Mouse (Mus musculus): ENCODE measurements around the gene Mei1.
"Not testable (repeated sequence)": the region's sequence is repeated elsewhere in the genome, so short reads cannot be mapped to it uniquely, and the experiment has no call there.

Gene Mei1

DNA sequence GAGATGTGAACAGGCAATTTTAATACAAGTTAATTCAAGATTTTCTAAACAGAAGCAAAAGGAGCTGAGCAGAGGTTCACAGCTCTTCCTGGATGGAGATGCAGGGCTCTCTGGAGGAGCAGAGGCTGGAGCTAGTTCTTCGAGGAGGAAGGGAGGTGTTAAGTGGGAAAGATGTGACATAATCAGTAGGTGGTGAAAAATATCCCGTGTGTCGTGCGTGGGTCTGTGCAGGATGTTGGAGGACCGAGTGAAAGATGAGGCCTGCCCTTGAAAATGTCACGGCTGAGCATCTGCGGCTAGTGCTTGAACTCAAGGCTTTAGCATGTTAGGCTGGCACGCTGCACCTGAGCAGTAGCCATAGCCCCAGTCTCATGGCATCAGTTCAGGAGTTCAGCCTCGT, 15.8 kb downstream of the Mei1 start:
- DNase-seq (ENCODE audit: low spot score), result no peak

DNA sequence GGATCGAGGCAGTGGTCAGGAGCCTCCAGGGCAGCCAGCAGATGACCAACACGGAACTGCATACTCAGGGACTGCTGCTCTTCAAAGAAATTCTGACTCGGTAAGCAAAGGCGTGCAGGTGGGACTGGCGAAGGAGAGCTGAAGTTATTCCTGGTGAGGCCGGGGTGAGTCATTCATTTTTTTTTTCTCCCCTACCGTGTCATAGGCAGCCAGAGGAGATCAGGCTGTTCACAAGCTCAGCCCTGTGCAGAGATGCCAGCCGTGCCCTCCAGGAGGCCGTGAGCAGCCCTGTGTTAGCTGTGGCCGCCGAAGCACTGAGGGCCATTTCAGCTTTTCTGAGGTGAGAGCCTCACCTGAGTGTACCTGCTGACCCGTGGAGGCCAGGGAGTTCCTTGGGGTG, 16.3 kb downstream of the Mei1 start:
- DNase-seq (ENCODE audit: low spot score), result no peak

DNA sequence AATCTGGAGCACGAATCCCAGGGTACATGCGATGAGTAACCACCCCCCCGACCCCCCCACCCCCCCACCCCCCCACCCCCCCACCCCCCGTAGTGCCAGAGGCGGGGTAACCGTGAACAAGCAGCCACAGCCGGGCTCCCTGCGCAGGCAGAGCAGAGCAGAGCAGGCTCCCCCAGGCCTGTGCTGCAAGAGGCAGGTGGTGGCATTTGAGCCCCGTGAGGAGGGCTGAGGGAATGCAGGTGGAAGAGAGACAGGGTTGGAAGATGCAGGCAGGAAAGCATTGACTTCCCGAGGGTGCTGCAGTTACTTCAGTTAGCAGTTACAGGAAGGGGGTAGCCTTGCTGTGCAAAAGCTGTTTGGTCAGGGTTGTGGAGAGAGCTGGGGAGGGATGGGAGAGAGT, 17.5 kb downstream of the Mei1 start:
- no peak for DNase-seq (ENCODE audit: low spot score)

DNA sequence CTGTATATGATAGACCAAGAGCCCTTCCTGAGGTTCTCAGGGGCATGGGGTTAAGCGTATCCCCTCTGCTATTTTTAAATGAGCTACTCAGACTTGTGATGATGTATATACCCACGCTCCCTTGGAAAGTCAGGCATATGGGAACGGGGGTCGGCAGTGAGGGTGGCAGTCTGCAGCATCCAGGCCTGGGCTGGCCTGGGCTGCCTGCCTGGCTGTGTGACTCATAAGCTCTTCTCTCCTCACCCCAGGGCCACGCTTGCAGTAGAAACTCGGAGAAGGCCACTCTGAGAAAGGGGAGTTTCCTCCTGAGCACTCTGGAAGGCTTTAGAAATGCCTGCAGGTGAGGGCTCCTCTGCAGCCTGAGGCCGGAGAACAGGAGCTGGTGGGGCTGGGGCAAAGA, 21.3 kb downstream of the Mei1 start:
- no peak for DNase-seq (ENCODE audit: low spot score)

DNA sequence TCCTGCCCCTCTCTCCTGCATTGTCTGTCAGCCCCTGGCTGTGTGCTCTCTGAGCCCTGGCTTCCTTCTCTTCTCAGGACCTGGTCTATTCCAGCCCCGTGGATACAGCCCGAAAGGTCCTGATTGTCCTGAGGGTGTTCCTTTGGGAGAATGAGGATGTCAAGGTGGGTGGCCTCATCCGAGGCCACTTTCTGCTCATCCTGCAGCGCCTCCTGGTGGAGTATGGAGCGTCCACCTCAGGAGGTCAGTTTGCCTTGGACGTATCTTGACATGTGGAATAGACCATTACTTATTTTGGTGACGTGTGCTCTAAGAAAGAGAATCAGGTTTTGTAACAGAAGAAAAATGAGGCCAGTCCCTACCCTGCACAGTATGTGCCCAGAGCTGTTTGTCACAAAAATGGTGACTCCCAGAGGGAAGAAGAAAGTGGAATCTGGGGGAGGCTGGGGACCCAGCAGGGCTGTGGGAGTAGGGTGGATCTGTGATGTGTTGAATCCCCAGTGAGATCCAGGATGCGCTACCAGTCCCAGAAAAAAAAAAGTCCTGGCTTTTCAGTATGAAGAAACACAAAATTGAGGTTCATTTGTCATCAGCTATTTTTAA, 37.3 kb downstream of the Mei1 start:
- DNase-seq (ENCODE audit: low spot score), result peak; percentile 87

DNA sequence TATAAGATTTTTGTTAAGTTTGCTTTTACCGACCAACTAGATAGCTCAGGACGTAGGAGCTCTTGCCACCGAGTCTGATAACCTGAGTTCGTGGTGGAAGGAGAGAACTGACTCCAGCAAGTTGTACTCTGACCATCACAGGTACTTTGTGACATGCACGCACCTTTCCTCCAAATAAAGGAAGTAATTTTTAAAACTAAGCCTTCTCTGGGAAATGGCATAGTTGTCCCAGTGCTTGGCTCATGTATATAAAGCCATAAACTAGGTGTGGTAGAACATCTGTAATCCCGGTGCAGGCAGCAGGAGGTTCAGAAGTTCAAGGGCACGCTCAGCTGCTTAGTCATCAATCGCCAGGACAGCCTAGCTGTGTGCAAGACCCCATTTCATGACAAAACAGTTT, 50.7 kb downstream of the Mei1 start:
- no peak for DNase-seq (ENCODE audit: low spot score)

DNA sequence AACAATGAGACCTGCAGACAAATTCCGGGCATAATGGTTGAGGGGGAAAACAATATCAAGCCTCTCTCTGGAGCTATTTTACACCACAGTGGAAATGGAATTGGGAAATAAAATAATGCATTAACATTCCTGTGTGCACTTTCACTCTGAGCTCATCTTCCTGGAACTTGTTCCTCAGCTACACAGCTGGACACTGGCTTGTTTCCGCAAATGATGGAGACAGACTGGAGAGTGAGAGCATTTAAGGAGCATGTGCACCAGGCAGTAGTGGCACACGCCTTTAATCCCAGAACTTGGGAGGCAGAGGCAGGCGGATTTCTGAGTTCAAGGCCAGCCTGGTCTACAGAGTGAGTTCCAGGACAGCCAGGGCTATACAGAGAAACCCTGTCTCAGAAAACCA, 56.9 kb downstream of the Mei1 start:
- not testable (repeated sequence) for DNase-seq (ENCODE audit: low spot score)

DNA sequence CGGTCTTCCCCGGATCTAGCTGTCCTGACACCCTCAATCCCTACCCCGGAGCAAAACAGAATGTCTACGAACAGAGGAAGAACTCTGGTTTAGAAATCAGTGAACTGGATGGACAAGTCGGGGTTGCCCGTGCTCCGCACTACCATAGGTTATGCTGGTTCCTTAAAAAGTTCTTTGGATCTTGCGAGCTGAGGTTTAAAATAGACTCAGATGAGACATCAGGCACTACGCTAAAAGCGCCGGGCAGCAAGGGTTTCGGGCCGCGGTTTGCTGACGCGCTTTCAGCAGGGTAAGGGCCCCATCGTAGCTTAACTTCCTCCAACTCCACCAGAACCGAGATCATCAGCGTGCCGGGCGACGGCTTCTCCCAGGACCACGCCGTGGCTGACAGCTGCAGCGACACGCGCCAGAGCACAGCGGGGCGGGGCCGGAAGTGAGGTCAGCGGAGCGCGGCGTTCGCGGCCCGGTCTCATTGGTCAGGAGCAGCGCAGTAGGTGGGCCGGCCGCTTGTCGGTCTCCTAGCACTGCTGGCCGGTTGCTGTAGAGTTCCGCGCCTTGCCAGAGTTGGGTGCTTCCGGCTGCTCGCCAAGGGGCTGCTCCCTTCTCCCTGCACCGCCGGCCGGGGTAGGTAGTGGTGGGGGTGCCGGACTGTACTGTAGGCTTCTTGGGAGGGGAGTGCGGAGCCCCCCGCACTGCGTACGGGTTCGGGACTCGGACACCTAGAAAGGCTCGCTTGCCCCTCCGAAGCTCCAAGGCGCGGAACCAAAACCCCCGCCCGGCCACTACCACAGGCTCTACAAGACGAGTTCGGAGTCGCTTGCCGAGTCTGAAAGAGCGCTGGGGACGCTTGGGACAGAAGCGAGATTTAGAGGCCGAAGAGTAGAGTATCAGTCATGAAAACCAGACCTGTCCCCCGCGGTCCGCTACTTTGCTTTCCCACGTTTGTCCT, 57.9 kb downstream of the Mei1 start, which contains the start of gene Ccdc134:
Gene Ccdc134 (plus strand): TSS at position 497 of the 949 bp plus-strand sequence.
- DNase-seq (ENCODE audit: low spot score), result peak; percentile 97

DNA sequence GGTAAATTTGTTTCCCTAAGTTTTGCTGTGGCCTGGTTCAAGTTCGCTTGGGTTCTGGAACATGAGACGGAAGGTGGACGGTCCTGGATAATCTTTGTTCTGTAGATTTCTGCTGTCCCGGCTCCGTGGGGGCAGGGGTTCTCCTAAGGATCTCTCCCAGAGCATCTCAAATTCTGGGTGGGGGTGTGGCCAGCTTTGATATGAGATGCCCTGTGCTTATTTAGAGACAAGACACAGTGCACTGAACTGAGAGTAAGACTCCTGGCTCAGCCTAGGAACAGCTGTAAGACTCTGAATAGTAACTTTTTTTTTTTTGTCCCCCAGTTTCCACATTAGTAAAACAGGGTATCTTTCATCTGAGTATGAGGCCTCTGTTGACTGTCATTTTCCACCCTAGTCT, 58.6 kb downstream of the Mei1 start:
- DNase-seq (ENCODE audit: low spot score), result peak; percentile 52

DNA sequence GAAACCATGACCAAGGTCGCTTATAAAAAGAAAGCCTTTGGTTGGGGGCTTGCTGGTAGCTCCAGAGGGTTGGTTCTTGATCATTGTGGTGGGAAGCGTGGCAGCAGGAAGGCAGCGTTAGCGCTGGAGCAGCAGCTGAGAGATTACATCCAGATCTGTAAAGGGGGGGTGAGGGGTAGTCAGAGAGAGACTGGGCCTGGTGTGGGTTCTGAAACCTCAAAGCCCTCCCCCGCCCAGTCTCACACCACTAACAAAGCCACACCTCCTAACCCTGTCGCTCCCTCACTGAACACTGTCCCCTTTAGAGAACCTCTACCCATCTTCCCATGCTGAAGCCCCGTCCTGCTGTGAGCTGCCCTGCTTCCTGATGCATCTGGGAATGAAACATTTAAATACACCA, 60.8 kb downstream of the Mei1 start:
- DNase-seq (ENCODE audit: low spot score), result no peak

DNA sequence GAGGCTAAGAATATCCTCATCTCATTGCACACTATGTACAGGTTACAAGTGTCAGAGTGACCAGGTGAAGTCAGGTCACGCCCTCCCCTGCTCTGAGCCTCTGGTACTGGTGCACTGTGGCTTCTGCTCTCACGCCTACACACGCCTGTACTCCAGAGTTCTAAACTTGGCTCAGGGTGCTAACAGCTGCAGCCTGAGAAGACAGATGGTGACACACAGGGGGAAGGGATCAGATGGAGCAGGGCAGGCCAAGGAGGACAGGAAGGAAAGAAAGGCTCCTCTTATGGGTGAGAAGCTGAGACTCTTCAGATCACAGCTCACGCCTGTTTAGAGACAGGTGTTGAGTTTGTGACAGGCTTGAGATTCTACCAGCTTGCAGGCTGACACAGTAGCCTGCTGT, 65.6 kb downstream of the Mei1 start:
- DNase-seq (ENCODE audit: low spot score), result no peak

DNA sequence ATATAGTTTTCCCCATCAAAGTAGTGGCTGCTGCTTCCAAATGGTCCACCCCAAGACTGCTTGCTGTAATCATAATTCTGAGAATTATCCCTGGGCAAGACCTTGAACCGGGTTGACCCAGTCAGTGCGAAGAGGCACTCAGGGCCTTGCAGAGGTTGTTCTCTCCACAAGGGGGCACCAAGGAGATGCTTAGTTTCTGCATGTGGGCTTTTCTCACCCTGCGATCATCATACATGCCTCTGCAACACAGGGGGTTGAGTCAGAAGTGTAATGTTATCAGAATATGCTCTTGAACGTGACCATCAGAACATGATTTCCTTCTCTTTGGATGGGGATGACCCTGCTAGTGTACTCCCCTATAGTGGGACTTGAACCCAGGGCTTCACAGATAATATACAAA, 68.8 kb downstream of the Mei1 start:
- peak; percentile 73 for DNase-seq (ENCODE audit: low spot score)

DNA sequence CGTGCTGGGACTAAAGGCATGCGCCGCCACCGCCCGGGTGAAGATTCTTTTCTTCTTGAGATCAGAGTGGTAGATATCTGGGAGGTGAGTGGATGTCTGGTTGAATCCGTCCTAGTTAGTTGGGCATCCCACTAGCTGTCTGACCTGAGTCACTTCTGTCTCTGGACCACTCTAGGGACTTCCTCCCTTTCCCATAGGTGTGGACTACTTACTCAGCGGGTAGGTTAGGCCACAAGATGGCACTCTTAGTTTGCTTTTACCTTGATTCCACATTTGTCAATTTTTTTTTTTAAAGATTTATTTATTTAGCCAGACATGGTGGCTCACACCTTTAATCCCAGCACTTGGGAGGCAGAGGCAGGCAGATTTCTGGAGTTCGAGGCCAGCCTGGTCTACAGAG, 69.4 kb downstream of the Mei1 start:
- DNase-seq (ENCODE audit: low spot score), result no peak

DNA sequence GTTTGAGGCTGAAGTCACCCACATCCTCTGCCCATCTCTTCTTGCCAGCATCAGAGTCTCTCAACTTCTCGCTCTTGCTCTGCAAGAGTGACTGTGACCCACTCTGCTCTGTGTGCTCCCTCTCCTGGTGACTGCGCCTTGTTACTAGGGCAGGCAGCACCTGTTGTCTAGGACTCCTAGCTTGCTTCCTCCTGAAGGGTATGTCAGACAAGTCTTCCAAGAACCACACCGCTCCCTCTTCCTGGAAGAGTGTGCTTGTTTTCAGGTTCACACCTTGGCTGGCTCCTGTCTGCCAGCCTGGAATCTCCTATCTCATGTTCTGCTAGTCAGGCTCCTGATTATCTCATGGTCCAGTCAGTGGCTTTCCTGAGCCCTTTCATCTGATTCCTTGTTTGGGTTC, 70.6 kb downstream of the Mei1 start:
- DNase-seq (ENCODE audit: low spot score), result no peak

DNA sequence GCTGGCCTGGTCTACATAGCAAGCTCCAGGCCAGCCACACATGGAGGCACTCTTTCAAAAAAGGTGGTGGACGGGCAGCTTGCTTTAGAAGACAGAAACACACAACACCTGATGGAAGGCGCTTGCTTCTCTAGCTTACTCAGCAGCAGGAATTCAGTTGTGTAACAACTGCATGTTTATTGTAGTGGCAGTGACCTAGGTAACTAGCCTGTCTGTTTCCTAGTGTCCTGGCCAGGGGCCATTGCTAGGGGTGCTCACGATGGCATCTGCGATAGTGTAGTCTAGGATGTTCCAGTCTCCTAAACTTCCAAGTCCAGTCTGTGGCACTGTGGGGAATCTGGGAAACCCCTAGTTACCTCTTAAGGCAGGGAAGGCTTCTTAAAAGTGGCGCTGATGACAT, 74.4 kb downstream of the Mei1 start:
- no peak for DNase-seq (ENCODE audit: low spot score)

DNA sequence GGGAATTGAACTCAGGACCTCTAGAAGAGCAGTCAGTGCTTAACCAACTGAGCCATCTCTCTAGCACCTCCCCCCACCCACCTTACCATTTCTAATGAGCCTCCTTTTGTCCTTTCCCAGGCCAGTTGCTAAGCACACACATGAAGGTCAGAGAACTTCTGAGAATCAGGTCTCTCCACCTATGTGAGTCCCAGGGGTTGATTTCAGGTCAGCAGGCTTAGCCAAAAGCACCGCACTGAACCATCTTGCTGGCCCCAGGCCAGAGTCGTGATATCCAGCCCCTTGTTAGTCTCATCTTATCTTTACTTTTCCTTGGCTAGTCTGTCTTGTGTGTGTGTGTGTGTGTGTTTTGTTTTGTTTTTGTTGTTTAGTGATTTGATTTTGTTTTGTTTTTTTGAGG, 75.6 kb downstream of the Mei1 start:
- DNase-seq (ENCODE audit: low spot score), result peak; percentile 63

DNA sequence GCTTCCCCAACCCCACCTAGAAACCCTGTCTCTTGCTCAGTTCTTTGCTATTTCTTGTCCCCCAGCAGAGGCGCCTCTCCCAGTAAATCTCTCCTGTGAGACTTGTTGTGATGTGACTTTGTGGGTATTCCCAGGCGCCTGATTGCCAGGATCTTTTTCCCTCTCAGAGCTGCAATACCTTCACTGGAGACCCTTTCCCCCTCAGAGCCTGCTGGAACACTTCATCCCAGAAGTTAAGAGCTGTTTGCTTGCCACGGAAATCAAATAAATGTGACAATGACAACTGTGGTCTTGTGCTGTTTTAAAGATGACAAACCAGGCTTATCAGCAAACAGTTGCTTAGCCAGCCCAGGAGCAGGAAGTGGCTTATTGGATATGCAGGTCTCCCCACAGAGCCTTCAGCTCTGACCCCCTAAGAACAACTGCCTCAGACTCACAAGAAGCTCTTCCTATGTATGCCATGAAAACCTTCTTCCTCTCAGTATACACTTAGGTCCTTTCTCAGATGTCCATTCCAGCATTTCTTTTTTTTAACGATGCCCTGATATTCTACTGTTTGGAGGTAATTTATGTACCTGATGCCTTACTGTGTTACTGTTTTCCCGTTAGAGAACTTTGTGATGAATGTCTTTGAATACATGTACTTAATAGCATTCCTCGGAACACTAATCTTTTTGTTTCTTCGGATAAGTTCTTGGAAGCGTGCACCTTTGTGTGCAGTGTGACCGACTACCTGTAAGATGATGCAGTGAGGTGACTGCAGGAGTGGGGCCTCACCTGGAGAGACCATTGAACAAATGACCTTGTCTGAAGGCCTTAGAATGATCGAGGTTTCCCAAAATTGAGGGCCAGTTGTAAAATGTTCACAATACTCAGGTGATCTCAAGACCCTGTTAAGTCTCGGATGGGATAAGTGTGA, 76.3 kb downstream of the Mei1 start:
- no peak for DNase-seq (ENCODE audit: low spot score)

DNA sequence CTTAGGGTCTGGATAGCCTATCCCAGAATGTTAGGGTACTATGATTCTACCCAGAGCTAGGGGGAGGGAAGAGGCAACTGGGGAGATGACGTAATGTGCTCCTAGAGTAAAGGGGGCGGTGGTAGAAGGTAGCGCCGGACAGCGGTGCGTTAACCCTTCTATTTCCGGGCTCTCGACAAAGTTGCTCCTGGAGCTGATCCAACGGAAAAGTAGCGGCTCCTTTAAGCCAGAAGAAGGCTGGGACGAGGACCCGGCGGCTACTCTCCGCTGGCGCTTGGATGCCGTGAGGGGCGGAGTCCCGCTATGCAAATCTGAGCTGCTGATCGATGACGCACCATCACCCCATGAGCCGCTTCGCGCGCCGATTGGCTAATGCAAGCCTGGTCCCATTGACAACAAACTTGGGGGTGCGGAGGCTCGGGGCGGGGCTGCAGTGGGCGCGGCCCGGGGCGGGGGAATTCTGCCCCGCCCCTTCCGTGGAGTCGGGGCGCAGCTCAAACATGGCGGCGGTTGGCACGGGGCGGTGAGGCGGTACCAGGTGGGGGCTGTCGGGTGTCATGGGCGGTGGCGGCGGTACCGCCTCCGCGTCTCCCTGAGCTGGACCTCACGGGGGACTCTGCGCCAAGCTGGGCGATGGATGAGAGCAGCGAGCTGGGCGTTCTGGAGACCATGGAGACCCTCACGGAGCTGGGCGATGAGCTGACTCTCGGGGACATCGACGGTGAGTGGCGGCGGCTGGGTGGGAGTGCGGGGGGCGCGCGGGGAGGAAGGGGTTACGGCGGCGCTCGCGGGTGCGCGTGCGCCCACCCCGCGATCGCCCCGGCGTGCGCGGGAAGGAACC, 77.2 kb downstream of the Mei1 start, which contains the start of gene Srebf2:
Gene Srebf2 (plus strand): TSS at position 412 of the 841 bp plus-strand sequence.
- DNase-seq (ENCODE audit: low spot score), result peak; percentile 98

DNA sequence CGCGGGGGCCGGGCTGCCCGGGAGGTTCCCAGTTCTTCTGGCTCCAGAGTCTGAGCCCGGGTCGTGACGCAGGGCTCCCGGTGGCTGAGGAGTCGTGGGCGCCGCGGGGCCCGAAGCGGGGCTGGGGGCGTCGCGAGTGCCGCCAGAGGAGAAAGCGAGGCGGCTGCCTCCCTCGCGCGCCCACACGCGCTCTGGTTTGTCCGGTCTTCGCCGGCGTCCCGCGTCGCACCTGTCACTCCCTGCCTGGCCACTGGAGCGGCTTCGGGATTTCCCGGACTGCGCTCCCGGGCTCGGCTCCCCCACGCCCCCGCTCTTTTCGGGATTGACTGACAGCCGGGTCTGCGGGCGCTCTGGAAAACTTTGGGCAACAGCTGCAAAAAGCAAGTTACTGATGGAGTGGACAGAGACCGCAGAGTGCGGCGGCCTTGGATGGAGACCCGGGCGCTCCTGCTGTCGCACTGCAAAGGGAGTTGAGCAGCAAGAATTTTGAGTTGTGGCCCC, 77.9 kb downstream of the Mei1 start:
- peak; percentile 79 for DNase-seq (ENCODE audit: low spot score)

DNA sequence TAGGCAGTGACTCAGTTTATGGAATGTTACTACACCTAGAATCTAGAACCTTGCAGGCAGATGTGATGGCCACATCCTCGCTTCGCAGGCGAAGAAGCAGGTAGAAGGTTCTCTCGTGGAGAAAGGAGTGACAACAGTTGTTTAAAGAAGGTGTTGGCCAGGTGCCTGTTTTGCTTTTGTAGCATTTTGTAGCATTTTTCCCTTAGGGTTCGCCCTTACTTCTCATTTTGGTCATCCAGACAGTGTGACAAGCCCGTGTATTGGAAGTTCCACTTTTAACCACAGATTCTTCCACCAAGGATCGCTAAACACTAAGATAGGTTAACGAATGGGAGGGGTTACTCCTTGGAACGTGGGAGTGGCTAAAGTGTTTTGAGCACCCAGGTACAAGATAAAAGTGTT, 78.7 kb downstream of the Mei1 start:
- no peak for DNase-seq (ENCODE audit: low spot score)

DNA sequence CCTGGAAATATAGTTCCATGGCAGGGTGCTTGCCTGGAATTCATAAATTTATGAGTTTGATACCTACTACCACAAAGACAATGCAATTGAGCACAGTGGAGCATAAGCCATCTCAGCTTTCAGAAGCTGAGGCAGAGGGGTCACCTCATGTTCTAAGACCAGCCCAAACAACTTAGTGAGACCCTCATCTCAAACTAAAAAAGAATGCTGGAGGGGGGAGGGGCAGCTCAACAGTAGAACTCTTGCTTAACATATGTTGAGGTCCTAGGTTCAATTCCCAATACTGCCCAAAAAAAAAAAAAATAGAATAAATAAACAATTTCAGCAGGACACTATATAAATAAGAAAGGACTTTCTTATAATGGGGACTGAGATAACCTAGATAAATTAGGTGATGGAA, 80.2 kb downstream of the Mei1 start:
- no peak for DNase-seq (ENCODE audit: low spot score)
